Mouse (Mus musculus) heart, postnatal 4 days (tissue): ENCODE measurements around the gene Tarbp1. TPM values are rescaled to one million over a fixed set of nuclear protein-coding genes. Genes with fewer than 3 reads are reported as not detected.
A peak's percentile ranks its signal among the peaks of the same experiment; 100 is the strongest.
"Not testable (repeated sequence)": the region's sequence is repeated elsewhere in the genome, so short reads cannot be mapped to it uniquely, and the experiment has no call there.

Experiments
- DNase-seq: peaks from one replicate; pipeline ENCODE4 v3.0.0; 2021
- total RNA-seq, 2 experiments: library from RNA; stranded (reverse); gene quantifications; 2 replicates each; pipeline ENCODE4 v1.2.3; 2021

Gene Tarbp1
- total RNA-seq, 2 experiments from 2014 or later = 5.0 to 5.9 TPM

- DNase-seq = no peak
Observed at GRCm38 (mm10) chr8:126494160-126495110, 19.6 kb upstream of the Tarbp1 start.

- peak; percentile 85 for DNase-seq
Observed at GRCm38 (mm10) chr8:126482938-126483337, 8.1 kb upstream of the Tarbp1 start.

- no peak for DNase-seq
Observed at GRCm38 (mm10) chr8:126482348-126482720, 7.5 kb upstream of the Tarbp1 start.

GRCm38 (mm10) chr8:126481494-126482347 is 6.9 kb upstream of the Tarbp1 start:
- peak; percentile 74 for DNase-seq

- no peak for DNase-seq
Observed at GRCm38 (mm10) chr8:126480366-126480765, 5.5 kb upstream of the Tarbp1 start.

GRCm38 (mm10) chr8:126478714-126479113 is 3.8 kb upstream of the Tarbp1 start:
- DNase-seq = no peak

GRCm38 (mm10) chr8:126476151-126476855 is 1.4 kb upstream of the Tarbp1 start:
- not testable (repeated sequence) for DNase-seq

- not testable (repeated sequence) for DNase-seq
Observed at GRCm38 (mm10) chr8:126475738-126476137, 873 bp upstream of the Tarbp1 start.

GRCm38 (mm10) chr8:126473802-126474298 is 1.0 kb downstream of the Tarbp1 start:
- no peak for DNase-seq

GRCm38 (mm10) chr8:126464071-126464470 is 10.8 kb downstream of the Tarbp1 start:
- DNase-seq = no peak

GRCm38 (mm10) chr8:126461735-126462134 is 13.1 kb downstream of the Tarbp1 start:
- DNase-seq = no peak

GRCm38 (mm10) chr8:126460274-126460673 is 14.6 kb downstream of the Tarbp1 start:
- peak; percentile 67 for DNase-seq

- no peak for DNase-seq
Observed at GRCm38 (mm10) chr8:126455383-126455782, 19.5 kb downstream of the Tarbp1 start.

GRCm38 (mm10) chr8:126451158-126451557 is 23.7 kb downstream of the Tarbp1 start:
- DNase-seq = no peak

GRCm38 (mm10) chr8:126438937-126439336 is 35.9 kb downstream of the Tarbp1 start:
- DNase-seq = no peak

- DNase-seq = no peak
Observed at GRCm38 (mm10) chr8:126433827-126434226, 41.0 kb downstream of the Tarbp1 start.

GRCm38 (mm10) chr8:126429635-126430034 is 45.2 kb downstream of the Tarbp1 start:
- no peak for DNase-seq

- DNase-seq = no peak
Observed at GRCm38 (mm10) chr8:126424946-126425345, 49.9 kb downstream of the Tarbp1 start.

GRCm38 (mm10) chr8:126424163-126424562 is 50.7 kb downstream of the Tarbp1 start:
- DNase-seq = no peak

- DNase-seq = no peak
Observed at GRCm38 (mm10) chr8:126422920-126423300, 52.0 kb downstream of the Tarbp1 start.

GRCm38 (mm10) chr8:126422174-126422919 is 52.5 kb downstream of the Tarbp1 start, which contains the start of gene Coa6:
Gene Coa6 (plus strand): TSS chr8:126422515.
- peak; percentile 99 for DNase-seq
